Mouse (Mus musculus) hindbrain, embryonic 15.5 days (tissue): ENCODE data around the gene Frmd4a. TPM values are rescaled to one million over a fixed set of nuclear protein-coding genes. Genes with fewer than 3 reads are reported as not detected.

Experiments
- ATAC-seq: fragments of 200-750 bp; cut with Nextera tagmentation; 2 replicates; pipeline ENCODE4 v1.8.0; 2017; ENCODE audit warnings: low read depth, moderate number of reproducible peaks, moderate TSS enrichment; ENCODE audit not compliant: low FRiP score
- H3K27ac ChIP-seq: fragments of 300-500 bp; sonication (generic); replicated peaks from 2 replicates; pipeline ENCODE4 v1.5.1; 2015; ENCODE audit warnings: mild to moderate bottlenecking, inconsistent platforms
- H3K27me3 ChIP-seq: fragments of 300-500 bp; sonication (generic); 2 replicates; pipeline ENCODE4 v1.6.1; 2015; ENCODE audit warnings: control low read depth, inconsistent platforms
- H3K36me3 ChIP-seq: fragments of 300-500 bp; sonication (generic); 2 replicates; pipeline ENCODE4 v1.6.1; 2015; ENCODE audit warnings: control low read depth, inconsistent platforms
- H3K4me1 ChIP-seq: fragments of 300-500 bp; sonication (generic); replicated peaks from 2 replicates; pipeline ENCODE4 v1.6.1; 2015; ENCODE audit warnings: control low read depth, inconsistent platforms
- H3K4me2 ChIP-seq: fragments of 300-500 bp; sonication (generic); 2 replicates; pipeline ENCODE4 v1.6.1; 2015; ENCODE audit warnings: moderate library complexity, mild to moderate bottlenecking, inconsistent platforms
- H3K4me3 ChIP-seq: fragments of 300-500 bp; sonication (generic); 2 replicates; pipeline ENCODE4 v1.5.1; 2015; ENCODE audit warnings: mild to moderate bottlenecking, inconsistent platforms
- H3K9ac ChIP-seq: fragments of 300-500 bp; sonication (generic); 2 replicates; pipeline ENCODE4 v1.6.1; 2015; ENCODE audit warnings: inconsistent platforms
- H3K9me3 ChIP-seq: fragments of 300-500 bp; sonication (generic); 2 replicates; pipeline ENCODE4 v1.6.1; 2016; ENCODE audit warnings: control low read depth, inconsistent platforms
- WGBS: fragments of 180-500 bp; shearing (Covaris S2); methylation state at CpG from one replicate; pipeline ENCODE4 v1.1.7; 2015; 5-methylcytosine and 5-hydroxymethylcytosine counted together
- polyA plus RNA-seq: library from polyadenylated mRNA; unstranded; fragments of >200 nt; fragmentation: Nextera tagmentation; extraction: Ambion mirVana; gene quantifications from 2 replicates; pipeline ENCODE4 v1.2.1, GENCODE M21; 2015

The Frmd4a gene
- polyA plus RNA-seq, 1 experiment from 2014 or later: 56.1 TPM

- 93% methylated on average over 5 of the region's 5 CpGs for WGBS
- peaks cover 52% of the 10 kb centered on the region for H3K36me3 ChIP-seq
- H3K4me1 ChIP-seq: no peaks in the 10 kb centered on the region; the same call in 1 of the 2 replicates
- no peaks in the 10 kb centered on the region for H3K27me3 ChIP-seq
- no peak overlapping the region for H3K4me3 ChIP-seq
- H3K27ac ChIP-seq: no peak overlapping the region
- H3K9ac ChIP-seq: no peak overlapping the region
- ATAC-seq: no peak
- no peaks in the 10 kb centered on the region for H3K9me3 ChIP-seq
- H3K4me2 ChIP-seq: no peak overlapping the region
Measured at GRCm38 (mm10) chr2:4532198-4532568, 514.7 kb downstream of the Frmd4a start.

GRCm38 (mm10) chr2:4532945-4533344 is 515.4 kb downstream of the Frmd4a start:
- H3K9ac ChIP-seq: no peak overlapping the region
- no peak overlapping the region for H3K27ac ChIP-seq
- 88% methylated on average over 6 of the region's 6 CpGs for WGBS
- no peaks in the 10 kb centered on the region for H3K9me3 ChIP-seq
- no peak for ATAC-seq
- H3K36me3 ChIP-seq: peaks cover 59% of the 10 kb centered on the region
- no peaks in the 10 kb centered on the region; the same call in 1 of the 2 replicates for H3K4me1 ChIP-seq
- no peak overlapping the region for H3K4me3 ChIP-seq
- no peak overlapping the region for H3K4me2 ChIP-seq
- H3K27me3 ChIP-seq: no peaks in the 10 kb centered on the region

- Histone ChIP-seq H3K36me3 (peaks cover 70% of the 10 kb centered on the region), H3K27me3 (no peaks in the 10 kb centered on the region), H3K9me3 (no peaks in the 10 kb centered on the region), H3K4me1 (peaks cover 3% of the 10 kb centered on the region; the same call in 1 of the 2 replicates), H3K9ac (no peak overlapping the region), H3K4me3 (no peak overlapping the region), H3K4me2 (no peak overlapping the region), H3K27ac (no peak overlapping the region)
- WGBS: 92% methylated on average over 9 of the region's 9 CpGs
- ATAC-seq: no peak
Measured at GRCm38 (mm10) chr2:4535187-4535864, 517.8 kb downstream of the Frmd4a start.

DNA sequence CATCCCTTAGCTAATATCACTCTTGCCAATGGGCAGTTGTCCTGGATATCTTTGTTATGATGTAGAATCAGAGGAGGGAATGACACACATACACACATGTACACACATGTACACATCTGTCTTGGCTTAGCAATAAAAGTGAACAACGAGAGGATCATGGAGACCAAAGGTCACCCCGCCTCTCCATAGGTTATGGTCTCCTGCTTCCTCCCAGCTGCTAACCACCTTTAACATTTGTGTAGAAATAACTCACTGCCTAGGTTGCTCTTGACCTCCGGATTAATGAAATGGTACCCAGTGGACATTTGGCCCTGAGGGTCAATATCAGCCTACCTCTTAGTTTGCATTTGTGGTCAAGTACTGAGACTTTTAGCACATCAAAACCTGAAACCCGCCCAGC is 523.8 kb downstream of the Frmd4a start:
- 46% methylated on average over 4 of the region's 4 CpGs for WGBS
- Histone ChIP-seq H3K27ac (no peak overlapping the region), H3K9me3 (no peaks in the 10 kb centered on the region), H3K4me3 (no peak overlapping the region), H3K4me1 (peaks cover 48% of the 10 kb centered on the region), H3K9ac (no peak overlapping the region), H3K27me3 (no peaks in the 10 kb centered on the region), H3K4me2 (no peak overlapping the region), H3K36me3 (peaks cover 26% of the 10 kb centered on the region)
- ATAC-seq: no peak

GRCm38 (mm10) chr2:4541844-4542628 is 524.5 kb downstream of the Frmd4a start:
- 21% methylated on average over 11 of the region's 11 CpGs for WGBS
- Histone ChIP-seq H3K4me3 (no peak overlapping the region), H3K27me3 (no peaks in the 10 kb centered on the region), H3K4me2 (no peak overlapping the region), H3K9ac (no peak overlapping the region), H3K9me3 (no peaks in the 10 kb centered on the region), H3K4me1 (peaks cover 51% of the 10 kb centered on the region), H3K36me3 (peaks cover 21% of the 10 kb centered on the region), H3K27ac (peak overlapping the region; percentile 68)
- ATAC-seq: no peak

DNA sequence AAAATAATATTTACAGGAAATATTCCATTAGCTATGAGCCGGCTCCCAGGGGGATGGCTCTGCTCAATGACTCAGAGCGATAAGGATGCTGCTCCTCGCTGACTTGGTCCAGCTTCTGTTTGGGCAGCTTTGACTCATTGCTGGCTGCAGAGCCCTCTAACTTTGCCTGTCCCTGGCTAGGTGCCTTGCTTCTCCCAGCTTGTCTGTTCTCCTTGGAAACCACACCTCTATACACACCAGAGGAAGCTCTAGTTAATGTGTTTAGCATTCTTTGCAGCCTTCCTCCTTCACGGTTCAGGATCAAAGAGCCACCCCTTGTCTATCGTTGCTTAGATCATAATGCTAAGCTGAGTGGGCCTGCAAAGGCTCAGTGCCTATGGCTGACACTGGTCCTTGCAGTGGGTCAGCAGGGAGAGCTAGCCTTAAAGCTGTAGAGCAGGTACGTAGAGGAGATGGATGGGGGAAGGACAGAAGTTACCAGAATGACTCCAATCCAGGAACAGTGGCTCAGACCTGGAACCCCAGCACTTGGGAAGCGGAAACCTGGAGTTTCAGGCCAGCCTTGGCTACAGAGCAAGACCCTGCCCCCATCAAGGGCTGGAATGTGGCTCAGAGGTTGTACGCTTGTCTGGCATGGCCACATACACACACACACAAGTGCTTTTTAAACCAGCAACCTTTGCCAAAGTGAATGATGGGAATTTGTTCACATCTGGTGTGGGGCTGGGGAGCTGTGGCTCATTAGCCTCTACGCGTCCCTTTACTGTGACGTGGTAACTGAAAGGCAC is 525.3 kb downstream of the Frmd4a start:
- Histone ChIP-seq H3K27ac (peak overlapping the region; percentile 68), H3K9ac (no peak overlapping the region), H3K36me3 (peaks cover 14% of the 10 kb centered on the region), H3K4me2 (no peak overlapping the region), H3K4me1 (peaks cover 56% of the 10 kb centered on the region), H3K4me3 (no peak overlapping the region), H3K9me3 (no peaks in the 10 kb centered on the region), H3K27me3 (no peaks in the 10 kb centered on the region)
- peak; percentile 42; the same call in 1 of the 2 replicates for ATAC-seq
- 31% methylated on average over 11 of the region's 11 CpGs for WGBS

DNA sequence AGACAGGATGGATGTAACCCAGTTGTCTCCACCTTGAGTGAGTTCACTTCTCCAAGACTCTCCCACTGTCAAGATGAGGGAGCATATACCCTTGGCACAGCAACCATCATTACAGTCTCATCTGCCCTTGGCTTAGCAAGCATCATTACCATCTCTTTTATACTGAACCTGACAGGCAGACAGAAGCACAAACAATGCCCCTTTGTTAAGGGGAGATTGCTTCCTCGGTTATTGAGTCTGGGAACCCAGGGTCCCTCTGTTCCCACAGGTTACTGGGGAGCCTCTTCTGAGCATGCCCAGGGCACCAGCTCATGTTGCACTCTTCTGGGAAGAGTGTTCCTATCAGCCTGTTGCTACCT is 525.9 kb downstream of the Frmd4a start:
- WGBS: 11% methylated on average over 1 of the region's 1 CpGs
- H3K4me1 ChIP-seq: peaks cover 58% of the 10 kb centered on the region

DNA sequence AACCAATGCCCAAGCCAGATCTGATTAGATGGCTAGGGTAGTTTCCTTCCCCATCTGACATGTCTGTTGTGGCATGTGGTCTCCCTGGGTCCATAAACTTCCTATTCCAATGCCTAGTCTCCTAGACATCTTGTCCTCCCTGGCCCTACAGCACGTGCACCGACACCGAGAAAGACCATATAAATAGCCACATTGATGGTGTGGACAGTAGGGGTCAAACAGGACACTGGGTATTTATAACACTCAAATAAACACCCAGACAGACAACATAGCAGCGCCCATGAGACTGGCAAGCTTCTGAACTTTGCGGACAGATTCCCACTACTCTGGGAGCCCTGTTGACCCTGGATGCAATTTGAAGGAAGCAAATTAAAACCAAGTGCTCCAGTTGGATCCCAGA is 526.8 kb downstream of the Frmd4a start:
- Histone ChIP-seq H3K36me3 (peaks cover 5% of the 10 kb centered on the region), H3K9me3 (no peaks in the 10 kb centered on the region), H3K4me2 (no peak overlapping the region), H3K4me1 (peaks cover 58% of the 10 kb centered on the region), H3K27me3 (no peaks in the 10 kb centered on the region), H3K9ac (no peak overlapping the region), H3K4me3 (no peak overlapping the region), H3K27ac (no peak overlapping the region)
- 66% methylated on average over 5 of the region's 5 CpGs for WGBS
- ATAC-seq: no peak

More for the DNA sequence above, 525.9 kb downstream of the Frmd4a start:
- H3K9me3 ChIP-seq: no peaks in the 10 kb centered on the region
- no peak for ATAC-seq
- no peaks in the 10 kb centered on the region for H3K27me3 ChIP-seq
- H3K4me2 ChIP-seq: no peak overlapping the region
- peaks cover 8% of the 10 kb centered on the region for H3K36me3 ChIP-seq
- H3K9ac ChIP-seq: no peak overlapping the region
- peak overlapping the region; percentile 68 for H3K27ac ChIP-seq
- H3K4me3 ChIP-seq: no peak overlapping the region

- no peak for ATAC-seq
- WGBS: 84% methylated on average over 6 of the region's 6 CpGs
- Histone ChIP-seq H3K4me3 (no peak overlapping the region), H3K4me1 (peaks cover 56% of the 10 kb centered on the region), H3K4me2 (no peak overlapping the region), H3K9ac (no peak overlapping the region), H3K9me3 (no peaks in the 10 kb centered on the region), H3K27ac (no peak overlapping the region), H3K36me3 (peaks cover 6% of the 10 kb centered on the region; the same call in 1 of the 2 replicates), H3K27me3 (no peaks in the 10 kb centered on the region)
Measured at GRCm38 (mm10) chr2:4545261-4545660, 527.7 kb downstream of the Frmd4a start.

DNA sequence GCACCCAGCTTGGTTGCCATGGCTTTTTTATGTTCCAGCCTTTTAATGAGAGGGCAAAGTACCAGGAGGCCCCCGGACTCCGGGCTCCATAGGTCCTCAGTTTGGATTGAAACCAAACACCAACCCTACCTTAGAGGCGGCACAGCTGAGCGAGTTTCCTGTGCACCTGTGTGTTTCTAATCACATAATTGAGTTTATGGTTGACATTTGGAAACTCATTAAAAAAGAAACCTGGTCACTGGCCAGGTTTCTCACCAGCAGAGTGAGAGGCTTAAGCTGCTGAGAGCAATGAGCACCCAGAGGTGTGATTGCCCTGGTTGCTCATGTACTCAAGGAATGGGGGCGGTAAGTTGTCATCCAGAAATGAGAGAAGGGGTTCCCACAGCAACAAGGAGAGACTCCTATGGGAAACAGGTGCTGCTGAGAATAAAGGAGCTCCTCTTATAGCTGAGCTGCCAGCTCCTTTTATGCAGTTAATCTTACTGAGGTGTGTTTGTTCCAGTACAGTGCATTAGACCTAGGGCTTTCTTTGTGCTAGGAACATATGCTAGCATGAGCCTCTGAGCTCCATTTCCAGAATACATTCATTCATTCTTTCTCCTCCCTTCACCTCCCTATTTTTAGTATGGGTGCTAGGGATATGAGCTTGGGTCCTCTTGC is 529.6 kb downstream of the Frmd4a start:
- no peak for ATAC-seq
- Histone ChIP-seq H3K9ac (no peak overlapping the region), H3K4me3 (no peak overlapping the region), H3K27ac (no peak overlapping the region), H3K4me2 (no peak overlapping the region), H3K9me3 (no peaks in the 10 kb centered on the region), H3K4me1 (peaks cover 38% of the 10 kb centered on the region), H3K36me3 (peaks cover 11% of the 10 kb centered on the region; the same call in 1 of the 2 replicates), H3K27me3 (no peaks in the 10 kb centered on the region)
- WGBS: 85% methylated on average over 5 of the region's 5 CpGs

GRCm38 (mm10) chr2:4549271-4549670 is 531.8 kb downstream of the Frmd4a start:
- Histone ChIP-seq H3K36me3 (peaks cover 11% of the 10 kb centered on the region; the same call in 1 of the 2 replicates), H3K4me3 (no peak overlapping the region), H3K4me2 (no peak overlapping the region), H3K27me3 (no peaks in the 10 kb centered on the region), H3K4me1 (peaks cover 18% of the 10 kb centered on the region; the same call in 1 of the 2 replicates), H3K9me3 (no peaks in the 10 kb centered on the region), H3K9ac (no peak overlapping the region), H3K27ac (no peak overlapping the region)
- no peak for ATAC-seq
- 92% methylated on average over 14 of the region's 14 CpGs for WGBS
